In genomic region chr2:38658338-38658836, GRCm38 (mm10) we compare ENCODE assay signal across 8 mouse cellular contexts. TPM values are rescaled to one million over a fixed set of nuclear protein-coding genes. Genes with fewer than 3 reads are reported as not detected.
DNase-seq lines count a peak whose midpoint lies in the region; ATAC-seq and TF ChIP-seq lines count a peak whose summit lies in the region.

No protein-coding gene starts in this region.

- no peaks in the 10 kb centered on the region; the same call in 1 of the 2 replicates for H3K4me1 ChIP-seq in intestine, embryonic 15.5 days (replicated peaks)
- peaks cover 5% of the 10 kb centered on the region; the same call in 1 of the 2 replicates for H3K4me1 ChIP-seq in limb, embryonic 10.5 days
- no peaks in the 10 kb centered on the region for H3K4me1 ChIP-seq in midbrain, embryonic 12.5 days
- H3K4me1 ChIP-seq in spleen, adult 2 months (ENCODE audit: control insufficient read depth, insufficient read depth, insufficient read length) = peaks cover 3% of the 10 kb centered on the region

- H3K27ac ChIP-seq in intestine, embryonic 15.5 days = no peak overlapping the region
- H3K27ac ChIP-seq in limb, embryonic 10.5 days = peak overlapping the region; percentile 63
- H3K27ac ChIP-seq in midbrain, embryonic 12.5 days (replicated peaks) = peak overlapping the region; percentile 60; the same call in 1 of the 2 replicates
- H3K27ac ChIP-seq in spleen, adult 2 months (ENCODE audit: insufficient read depth, low read length) = no peak overlapping the region

- DNase-seq in left cerebral cortex, adult 18-20 months (ENCODE audit: low spot score in 2 of 2) = peak; percentile 75 to 79
- no peak for DNase-seq in left cerebral cortex, adult 11 months (ENCODE audit: low spot score)
- DNase-seq in embryo, embryonic 10 days (ENCODE audit: low spot score) = peak; percentile 89
- peak; percentile 60 to 72 for DNase-seq in gastrocnemius, postnatal 36 days
- peak; percentile 88 for DNase-seq in limb, embryonic 10.5 days (ENCODE audit: low spot score)
- peak in 1 of 2 experiments; percentile 49 for DNase-seq in spleen, adult 2 months (ENCODE audit: low read depth in 1 of 2, low spot score in 2 of 2)

- peak overlapping the region; percentile 42; the same call in 1 of the 2 replicates for H3K9ac ChIP-seq in intestine, embryonic 15.5 days
- peak overlapping the region; percentile 43; the same call in 1 of the 2 replicates for H3K9ac ChIP-seq in midbrain, embryonic 12.5 days (replicated peaks)

- peak; percentile 95 for ATAC-seq in intestine, embryonic 15.5 days
- ATAC-seq in midbrain, embryonic 12.5 days (ENCODE audit: low FRiP score, low read depth) = peak; percentile 97

- TF ChIP-seq CTCF in spleen, adult 2 months (IDR thresholded peaks at IDR 0.05; ENCODE audit: extremely low read depth, insufficient read depth, insufficient read length, insufficient replicate concordance) = peak; percentile 71

- H3K4me2 ChIP-seq in intestine, embryonic 15.5 days (replicated peaks) = peak overlapping the region; percentile 82
- H3K4me2 ChIP-seq in midbrain, embryonic 12.5 days (replicated peaks) = peak overlapping the region; percentile 58

- TF ChIP-seq POLR2A in spleen, adult 2 months (IDR thresholded peaks at IDR 0.05; ENCODE audit: low read depth, low read length) = no peak

- no peaks in the 10 kb centered on the region for H3K36me3 ChIP-seq in intestine, embryonic 15.5 days
- H3K36me3 ChIP-seq in limb, embryonic 10.5 days = no peaks in the 10 kb centered on the region
- no peaks in the 10 kb centered on the region for H3K36me3 ChIP-seq in midbrain, embryonic 12.5 days
- no peaks in the 10 kb centered on the region for H3K36me3 ChIP-seq in spleen, adult 2 months (ENCODE audit: control insufficient read depth, insufficient read depth, low read length)

- no peaks in the 10 kb centered on the region for H3K9me3 ChIP-seq in intestine, embryonic 15.5 days
- H3K9me3 ChIP-seq in limb, embryonic 10.5 days (replicated peaks) = no peaks in the 10 kb centered on the region
- H3K9me3 ChIP-seq in midbrain, embryonic 12.5 days = no peaks in the 10 kb centered on the region

- intact Hi-C loops in gastrocnemius, postnatal 36 days (cut with DNase I) = loop anchor here (1.0 to 10.0 kb wide), 3 partner anchors 80 to 734 kb away; no protein-coding TSS in a partner anchor

- no peaks in the 10 kb centered on the region for H3K27me3 ChIP-seq in intestine, embryonic 15.5 days (replicated peaks)
- H3K27me3 ChIP-seq in limb, embryonic 10.5 days (ENCODE audit: low read depth, poor library complexity, severe bottlenecking) = no peaks in the 10 kb centered on the region
- H3K27me3 ChIP-seq in midbrain, embryonic 12.5 days = 0 out of 2 replicates have a peak, but pooled peaks cover 9% of the 10 kb centered on the region
- peaks cover 3% of the 10 kb centered on the region for H3K27me3 ChIP-seq in spleen, adult 2 months (ENCODE audit: control insufficient read depth, insufficient read depth, low read length)

- peak overlapping the region; percentile 42 for H3K4me3 ChIP-seq in intestine, embryonic 15.5 days (replicated peaks)
- peak overlapping the region; percentile 51 for H3K4me3 ChIP-seq in limb, embryonic 10.5 days
- H3K4me3 ChIP-seq in midbrain, embryonic 12.5 days = peak overlapping the region; percentile 41
- peak overlapping the region; percentile 35; the same call in 1 of the 2 replicates for H3K4me3 ChIP-seq in spleen, adult 2 months (ENCODE audit: extremely low read depth, insufficient read depth, insufficient read length)

- WGBS in intestine, embryonic 15.5 days = under 1% methylated on average over 25 of the region's 25 CpGs
- under 1% methylated on average over 25 of the region's 25 CpGs for WGBS in limb, embryonic 10.5 days
- 0% methylated on average over 25 of the region's 25 CpGs for WGBS in midbrain, embryonic 12.5 days
- under 1% methylated on average over 25 of the region's 25 CpGs for WGBS in spleen, adult 2 months

RNA-seq across cellular contexts. Expression of gene Psmb7, which starts 14.5 kb away (rescaled TPM):
- total RNA-seq in left cerebral cortex, adult 18-20 months (2021) = 100 to 1,000 TPM; 206 to 207 TPM
- total RNA-seq in gastrocnemius, postnatal 36 days (2021) = 100 to 1,000 TPM; 282 to 284 TPM
- polyA plus RNA-seq in intestine, embryonic 15.5 days (2015; fragmentation: Nextera tagmentation; extraction: Ambion mirVana) = 243 and 247 TPM in 2 replicates
- polyA plus RNA-seq in limb, embryonic 10.5 days (2016; fragmentation: Nextera tagmentation; extraction: Ambion mirVana) = 340 and 363 TPM in 2 replicates
- 273 and 282 TPM in 2 replicates for polyA plus RNA-seq in midbrain, embryonic 12.5 days (2016; fragmentation: Nextera tagmentation; extraction: Ambion mirVana)
- 21.3 and 22.6 TPM in 2 replicates for polyA plus RNA-seq in spleen, adult 2 months (2012; rRNA removed)

RNA-seq across cellular contexts. Expression of gene Nr5a1, which starts 56.0 kb away (rescaled TPM):
- total RNA-seq in left cerebral cortex, adult 18-20 months (2021) = not detected
- total RNA-seq in gastrocnemius, postnatal 36 days (2021) = not detected
- polyA plus RNA-seq in intestine, embryonic 15.5 days (2015; fragmentation: Nextera tagmentation; extraction: Ambion mirVana) = 0.05 and 1.1 TPM in 2 replicates
- polyA plus RNA-seq in limb, embryonic 10.5 days (2016; fragmentation: Nextera tagmentation; extraction: Ambion mirVana) = not detected in 2 replicates
- 0.29 and 0.39 TPM in 2 replicates for polyA plus RNA-seq in midbrain, embryonic 12.5 days (2016; fragmentation: Nextera tagmentation; extraction: Ambion mirVana)
- 15.1 and 15.7 TPM in 2 replicates for polyA plus RNA-seq in spleen, adult 2 months (2012; rRNA removed)

Comparison
In these comparisons a context has a peak if more than half of its experiments do, and no peak if none do; other contexts are left out.
1. H3K27ac ChIP-seq: peak in limb, embryonic 10.5 days (single experiment) and midbrain, embryonic 12.5 days (single experiment); none in intestine, embryonic 15.5 days (single experiment) and spleen, adult 2 months (single experiment).
2. RNA of gene Psmb7, which starts 14.5 kb away (polyA plus RNA-seq): 340 to 363 TPM in limb, embryonic 10.5 days, 273 to 282 TPM in midbrain, embryonic 12.5 days and 243 to 247 TPM in intestine, embryonic 15.5 days; 21.3 to 22.6 TPM in spleen, adult 2 months; every median in the first group is over 10 times any median in the second.
3. Peak in every context shown above with its lines, with median percentiles within 50 percentile points of each other: H3K4me3 ChIP-seq.